ENCODE assay signal across 14 mouse cellular contexts in the genomic region with DNA sequence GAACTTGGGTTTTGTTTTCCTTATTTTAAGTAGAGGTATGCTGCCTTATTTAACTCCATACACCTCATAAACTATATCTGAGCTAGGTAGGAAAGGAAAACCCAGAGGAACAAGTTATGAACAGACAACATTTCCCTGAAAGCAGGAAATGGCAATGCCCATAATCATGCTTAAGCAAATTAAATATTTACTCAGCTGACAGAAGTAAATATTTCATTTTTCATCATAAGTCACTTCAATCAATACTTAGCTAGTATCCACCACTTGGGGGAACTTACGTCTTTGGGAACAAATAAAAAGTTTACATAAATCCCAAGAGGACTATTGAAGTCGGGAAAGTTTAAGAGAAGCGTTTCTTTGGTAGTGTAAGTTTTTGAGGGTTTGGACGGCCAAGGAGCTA.
"Had no signal": no experiment of that assay in that cellular context is flagged by ENCODE, and none has a peak within 500 bp of the region (broad histone marks: within the 10 kb centered on the region; RNA-seq: fewer than 3 reads in every experiment).

No protein-coding gene starts in this region.

- H3K27ac ChIP-seq: kidney, postnatal 0 days; layer of hippocampus, adult 2 months; liver, embryonic 12.5 days; liver, embryonic 15.5 days; lung, embryonic 15.5 days had no signal

- DNase-seq: kidney, adult 2 months; kidney, postnatal 25 days; layer of hippocampus, adult 9-11 months; lung, adult 18-20 months; midbrain, embryonic 14.5 days; thymus, adult 2 months; thymus, postnatal 14 days; thymus, postnatal 4 days had no signal

- H3K9ac ChIP-seq: liver, embryonic 12.5 days; liver, embryonic 15.5 days; lung, embryonic 15.5 days had no signal

- H3K36me3 ChIP-seq: liver, embryonic 12.5 days; liver, embryonic 15.5 days; lung, embryonic 15.5 days had no signal

- H3K27me3 ChIP-seq: liver, embryonic 12.5 days; liver, embryonic 15.5 days; lung, embryonic 15.5 days had no signal

- H3K4me2 ChIP-seq: liver, embryonic 12.5 days; liver, embryonic 15.5 days; lung, embryonic 15.5 days; midbrain, embryonic 11.5 days had no signal

- ATAC-seq: liver, embryonic 12.5 days had no signal

- H3K4me3 ChIP-seq: layer of hippocampus, adult 2 months; liver, embryonic 12.5 days; liver, embryonic 15.5 days; lung, embryonic 15.5 days had no signal

- H3K4me1 ChIP-seq: liver, embryonic 12.5 days; liver, embryonic 15.5 days; lung, embryonic 15.5 days had no signal

- H3K9me3 ChIP-seq: liver, embryonic 12.5 days; liver, embryonic 15.5 days; lung, embryonic 15.5 days had no signal
